Mouse (Mus musculus): ENCODE results near the gene Cnot3.

- no peak for TF ChIP-seq EP300 (IDR thresholded peaks at IDR 0.05; ENCODE audit: low read depth)
- no peak for TF ChIP-seq CTCF (IDR thresholded peaks at IDR 0.05; ENCODE audit: low read depth)
Measured at GRCm38 (mm10) chr7:3664524-3665214, 19.6 kb downstream of the Cnot3 start.

Measured in liver, postnatal 0 days (tissue).